Mouse (Mus musculus) embryonic facial prominence, embryonic 11.5 days (tissue): ENCODE data around the gene 9130023H24Rik. TPM values are rescaled to one million over a fixed set of nuclear protein-coding genes. Genes with fewer than 3 reads are reported as not detected.

Experiments used
- ATAC-seq: fragments of 200-750 bp; cut with Nextera tagmentation; replicated peaks from 2 replicates; pipeline ENCODE4 v1.8.0; 2017; ENCODE audit warnings: low read depth; ENCODE audit not compliant: insufficient number of reproducible peaks, low FRiP score, low TSS enrichment
- DNase-seq: peaks from one replicate; pipeline ENCODE4 v3.0.0-alpha.2; 2015; ENCODE audit warnings: low spot score
- H3K27ac ChIP-seq: fragments of 300-500 bp; sonication (generic); replicated peaks from 2 replicates; pipeline ENCODE4 v1.5.1; 2014; ENCODE audit warnings: mild to moderate bottlenecking, low read depth, low read length, control low read depth
- H3K27me3 ChIP-seq: fragments of 300-500 bp; sonication (generic); 2 replicates; pipeline ENCODE4 v1.6.1; 2014; ENCODE audit warnings: mild to moderate bottlenecking, low read length, moderate library complexity, mixed read lengths; ENCODE audit not compliant: control insufficient read depth, insufficient read depth
- H3K36me3 ChIP-seq: fragments of 300-500 bp; sonication (generic); replicated peaks from 2 replicates; pipeline ENCODE4 v1.6.1; 2014; ENCODE audit warnings: low read depth, mild to moderate bottlenecking, low read length, moderate library complexity, mixed read lengths; ENCODE audit not compliant: control insufficient read depth, insufficient read depth
- H3K4me1 ChIP-seq: fragments of 300-500 bp; sonication (generic); 2 replicates; pipeline ENCODE4 v1.6.1; 2014; ENCODE audit warnings: low read length, mixed read lengths; ENCODE audit not compliant: control insufficient read depth, insufficient read depth
- H3K4me2 ChIP-seq: fragments of 300-500 bp; sonication (generic); 2 replicates; pipeline ENCODE4 v1.6.1; 2014; ENCODE audit warnings: low read depth, mild to moderate bottlenecking, control low read depth, low read length, moderate library complexity
- H3K4me3 ChIP-seq: fragments of 300-500 bp; sonication (generic); 2 replicates; pipeline ENCODE4 v1.5.1; 2014; ENCODE audit warnings: low read depth, low read length, control low read depth
- H3K9ac ChIP-seq: fragments of 300-500 bp; sonication (generic); replicated peaks from 2 replicates; pipeline ENCODE4 v1.6.1; 2014; ENCODE audit warnings: mild to moderate bottlenecking, control low read depth, low read length
- H3K9me3 ChIP-seq: fragments of 300-500 bp; sonication (generic); replicated peaks from 2 replicates; pipeline ENCODE4 v1.6.1; 2016; ENCODE audit warnings: mild to moderate bottlenecking, low read length, inconsistent platforms, mixed read lengths; ENCODE audit not compliant: control insufficient read depth
- WGBS: fragments of 180-500 bp; shearing (Covaris S2); extraction: QIAGEN DNeasy Blood & Tissue Kit; methylation state at CpG from one replicate; pipeline ENCODE4 v1.1.7; 2014; 5-methylcytosine and 5-hydroxymethylcytosine counted together
- polyA plus RNA-seq: library from polyadenylated mRNA; unstranded; fragments of >200 nt; fragmentation: Nextera tagmentation; extraction: Ambion mirVana; gene quantifications from 2 replicates; pipeline ENCODE4 v1.2.1, GENCODE M21; 2014

Gene 9130023H24Rik
- polyA plus RNA-seq, 1 experiment from 2014 or later, result 10.9 TPM

DNA sequence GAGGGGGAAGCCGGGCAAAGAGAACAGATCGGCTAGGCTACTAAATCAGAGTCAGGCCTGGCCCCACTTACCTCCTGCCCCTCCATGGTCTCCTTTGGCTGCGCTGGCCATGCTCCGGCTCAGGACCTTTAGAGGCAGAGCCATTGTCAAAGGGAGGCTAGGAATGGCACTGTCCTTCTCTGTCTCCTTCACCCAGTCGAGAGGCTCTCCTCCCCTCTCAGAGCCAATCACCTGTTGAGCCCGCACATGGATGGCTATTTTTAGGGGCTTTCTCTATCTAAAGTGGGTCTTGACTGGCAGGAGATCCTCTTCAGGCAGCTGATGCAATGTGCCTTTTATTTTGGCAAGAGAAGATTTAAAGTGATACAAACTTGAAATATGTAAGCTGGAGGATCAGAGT is 31.7 kb downstream of the 9130023H24Rik start, which contains the start of gene Cox6a2:
Gene Cox6a2 (minus strand): TSS at position 236 of the 400 bp plus-strand sequence.
- no peaks in the 10 kb centered on the region for H3K4me1 ChIP-seq
- H3K27me3 ChIP-seq, result no peaks in the 10 kb centered on the region
- H3K9ac ChIP-seq, result no peak within 1 kb of the TSS
- no peaks in the 10 kb centered on the region for H3K9me3 ChIP-seq
- H3K27ac ChIP-seq, result no peak within 1 kb of the TSS
- WGBS, result 80% methylated on average over 6 of the region's 6 CpGs
- no peak within 1 kb of the TSS for H3K4me2 ChIP-seq
- ATAC-seq, result no peak
- no peaks in the 10 kb centered on the region for H3K36me3 ChIP-seq
- no peak for DNase-seq
- no peak within 1 kb of the TSS for H3K4me3 ChIP-seq

DNA sequence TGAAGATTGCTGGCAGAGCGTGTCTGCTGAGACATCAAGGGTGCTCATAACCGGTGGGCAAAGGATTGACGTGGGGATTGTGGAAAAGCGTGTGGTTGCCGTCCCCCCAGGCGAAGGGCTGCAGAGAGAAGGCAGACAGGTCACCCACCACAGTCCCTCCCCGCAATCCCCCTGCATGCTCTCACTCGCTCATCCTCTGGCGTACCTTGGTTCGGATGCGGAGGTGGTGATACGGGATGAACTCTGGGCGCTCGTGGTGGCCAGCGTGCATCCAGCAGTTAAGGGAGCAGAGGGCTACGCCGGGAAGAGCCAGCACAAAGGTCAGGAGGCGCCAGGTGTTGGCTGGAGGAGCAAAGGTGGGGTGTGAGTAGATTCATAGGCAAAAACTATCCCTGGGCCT is 32.1 kb downstream of the 9130023H24Rik start:
- DNase-seq (no peak), ATAC-seq (no peak)
- 83% methylated on average over 18 of the region's 18 CpGs for WGBS
- no peaks in the 10 kb centered on the region for H3K36me3 ChIP-seq
- no peak overlapping the region for H3K9ac ChIP-seq
- H3K9me3 ChIP-seq, result no peaks in the 10 kb centered on the region
- H3K4me3 ChIP-seq, result no peak overlapping the region
- H3K27ac ChIP-seq, result no peak overlapping the region
- no peaks in the 10 kb centered on the region for H3K27me3 ChIP-seq
- no peak overlapping the region for H3K4me2 ChIP-seq
- no peaks in the 10 kb centered on the region for H3K4me1 ChIP-seq

DNA sequence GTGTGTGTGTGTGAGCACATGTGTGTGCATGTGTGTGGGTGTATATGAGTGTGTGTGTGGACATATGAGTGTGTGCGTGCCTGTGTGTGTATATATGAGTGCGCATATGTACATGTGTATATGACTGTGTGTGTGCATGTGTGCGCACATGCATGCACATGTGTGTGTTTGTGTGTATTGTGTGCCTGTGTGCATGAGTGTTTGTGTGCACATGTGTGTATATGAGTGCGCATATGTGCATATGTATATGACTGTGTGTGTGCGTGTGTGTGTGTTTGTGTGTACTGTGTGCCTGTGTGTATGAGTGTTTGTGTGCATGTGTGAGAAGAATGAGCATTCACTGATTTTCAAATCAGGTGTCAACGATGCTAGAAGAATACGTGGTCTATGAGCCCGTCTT is 33.7 kb downstream of the 9130023H24Rik start:
- no peak for ATAC-seq
- no peaks in the 10 kb centered on the region for H3K9me3 ChIP-seq
- H3K4me2 ChIP-seq, result no peak overlapping the region
- H3K36me3 ChIP-seq, result no peaks in the 10 kb centered on the region
- H3K27me3 ChIP-seq, result no peaks in the 10 kb centered on the region
- no peaks in the 10 kb centered on the region for H3K4me1 ChIP-seq
- no peak overlapping the region for H3K4me3 ChIP-seq
- no peak overlapping the region for H3K9ac ChIP-seq
- no peak overlapping the region for H3K27ac ChIP-seq
- WGBS, result 91% methylated on average over 8 of the region's 8 CpGs
- DNase-seq, result no peak

DNA sequence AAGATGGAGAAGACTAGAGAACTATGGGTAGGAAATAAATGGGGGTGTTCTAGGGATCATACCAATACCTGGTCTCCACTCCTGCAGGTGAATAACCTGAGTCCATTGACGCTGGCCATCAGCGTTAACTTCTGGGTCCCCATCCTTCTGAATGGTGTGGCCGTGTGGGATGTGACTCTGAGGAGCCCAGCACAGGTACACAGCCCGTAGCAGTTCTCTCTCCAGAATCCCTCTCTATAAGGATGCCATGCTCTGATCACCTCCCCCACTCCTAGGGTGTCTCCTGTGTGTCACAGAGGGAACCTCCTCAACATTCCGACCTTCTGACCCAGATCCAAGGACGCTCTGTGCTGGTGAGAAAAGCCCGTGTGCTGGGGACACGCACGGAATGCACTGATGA is 34.8 kb downstream of the 9130023H24Rik start:
- H3K4me1 ChIP-seq, result no peaks in the 10 kb centered on the region
- no peak overlapping the region for H3K4me2 ChIP-seq
- no peaks in the 10 kb centered on the region for H3K36me3 ChIP-seq
- DNase-seq (no peak), ATAC-seq (no peak)
- no peaks in the 10 kb centered on the region for H3K9me3 ChIP-seq
- H3K27me3 ChIP-seq, result no peaks in the 10 kb centered on the region
- no peak overlapping the region for H3K4me3 ChIP-seq
- 74% methylated on average over 9 of the region's 9 CpGs for WGBS
- no peak overlapping the region for H3K9ac ChIP-seq
- H3K27ac ChIP-seq, result no peak overlapping the region

DNA sequence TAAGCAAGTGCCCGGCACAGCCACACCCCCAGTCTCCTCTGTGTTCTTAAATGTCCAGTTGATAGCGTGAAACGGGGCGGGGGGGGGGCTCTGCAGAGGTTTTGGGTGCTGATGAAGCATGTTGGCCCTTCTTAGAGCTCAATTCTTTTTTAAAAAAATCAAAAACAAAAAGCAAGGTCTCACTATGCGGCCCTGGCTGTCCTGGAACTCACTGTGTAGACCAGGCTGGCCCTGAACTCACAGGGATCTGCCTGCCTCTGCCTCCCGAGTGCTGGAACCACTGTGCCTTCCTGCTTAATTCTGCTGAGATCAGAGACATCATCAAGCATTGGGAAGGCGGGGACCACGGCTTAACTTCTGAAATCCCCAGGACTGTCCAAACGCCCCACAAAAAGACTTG is 36.2 kb downstream of the 9130023H24Rik start:
- WGBS, result 92% methylated on average over 9 of the region's 9 CpGs
- no peak for DNase-seq
- no peaks in the 10 kb centered on the region for H3K36me3 ChIP-seq

More for the DNA sequence above, 36.2 kb downstream of the 9130023H24Rik start:
- Histone ChIP-seq H3K4me3 (no peak overlapping the region), H3K9me3 (no peaks in the 10 kb centered on the region), H3K27me3 (no peaks in the 10 kb centered on the region), H3K9ac (no peak overlapping the region), H3K4me2 (no peak overlapping the region), H3K27ac (no peak overlapping the region), H3K4me1 (no peaks in the 10 kb centered on the region)
- no peak for ATAC-seq

Other genes with a start within 250 kb of the 9130023H24Rik start
- gene Pycard, start 244.2 kb downstream of the 9130023H24Rik start, polyA plus RNA-seq, result 7.3 TPM in 2 replicates
- 0.10 TPM in 1 of 2 replicates, not detected in the other for gene Trim72, start 234.1 kb downstream of the 9130023H24Rik start, polyA plus RNA-seq
- gene Itgam, start 175.4 kb downstream of the 9130023H24Rik start, polyA plus RNA-seq, result 0.39 and 0.91 TPM in 2 replicates
- not detected in 2 replicates for gene Gm49368, start 175.3 kb downstream of the 9130023H24Rik start, polyA plus RNA-seq
- 0.24 TPM in 1 of 2 replicates, not detected in the other for gene Itgax, start 108.5 kb downstream of the 9130023H24Rik start, polyA plus RNA-seq
- gene Itgad, start 83.7 kb downstream of the 9130023H24Rik start, polyA plus RNA-seq, result not detected in 2 replicates
- 0.56 and 2.2 TPM in 2 replicates for gene Cox6a2, start 31.6 kb downstream of the 9130023H24Rik start, polyA plus RNA-seq
- 6.6 and 6.8 TPM in 2 replicates for gene Armc5, start 689 bp downstream of the 9130023H24Rik start, polyA plus RNA-seq
- gene Tgfb1i1, start 8.8 kb upstream of the 9130023H24Rik start, polyA plus RNA-seq, result 18.5 and 26.2 TPM in 2 replicates
- 0.27 TPM in 1 of 2 replicates, not detected in the other for gene Slc5a2, start 27.6 kb upstream of the 9130023H24Rik start, polyA plus RNA-seq
- gene BC017158, start 60.1 kb upstream of the 9130023H24Rik start, polyA plus RNA-seq, result 19.4 and 20.1 TPM in 2 replicates
- gene Rgs10, start 180.7 kb upstream of the 9130023H24Rik start, polyA plus RNA-seq, result 15.0 and 16.7 TPM in 2 replicates
- 41.6 and 43.0 TPM in 2 replicates for gene Tial1, start 223.7 kb upstream of the 9130023H24Rik start, polyA plus RNA-seq